Mouse (Mus musculus): ENCODE data around the gene Zfp61.

The Zfp61 gene

DNA sequence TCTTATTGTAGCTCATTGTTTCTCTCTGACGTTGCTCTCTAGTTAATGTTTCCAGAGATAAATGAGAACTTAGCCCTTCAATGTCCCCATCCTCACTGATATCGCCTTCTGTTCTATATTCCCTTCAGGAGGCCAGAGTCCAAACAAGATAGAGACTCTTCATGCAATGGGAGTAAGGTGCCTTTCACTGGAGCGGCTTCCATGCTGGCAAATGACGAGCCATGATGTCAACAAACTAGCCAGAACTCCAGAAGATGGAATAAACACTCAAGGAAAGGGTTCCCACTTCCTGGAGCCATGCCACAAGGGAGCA, 41.1 kb downstream of the Zfp61 start:
- no peak for DNase-seq (ENCODE audit: low read depth, low spot score)

DNA sequence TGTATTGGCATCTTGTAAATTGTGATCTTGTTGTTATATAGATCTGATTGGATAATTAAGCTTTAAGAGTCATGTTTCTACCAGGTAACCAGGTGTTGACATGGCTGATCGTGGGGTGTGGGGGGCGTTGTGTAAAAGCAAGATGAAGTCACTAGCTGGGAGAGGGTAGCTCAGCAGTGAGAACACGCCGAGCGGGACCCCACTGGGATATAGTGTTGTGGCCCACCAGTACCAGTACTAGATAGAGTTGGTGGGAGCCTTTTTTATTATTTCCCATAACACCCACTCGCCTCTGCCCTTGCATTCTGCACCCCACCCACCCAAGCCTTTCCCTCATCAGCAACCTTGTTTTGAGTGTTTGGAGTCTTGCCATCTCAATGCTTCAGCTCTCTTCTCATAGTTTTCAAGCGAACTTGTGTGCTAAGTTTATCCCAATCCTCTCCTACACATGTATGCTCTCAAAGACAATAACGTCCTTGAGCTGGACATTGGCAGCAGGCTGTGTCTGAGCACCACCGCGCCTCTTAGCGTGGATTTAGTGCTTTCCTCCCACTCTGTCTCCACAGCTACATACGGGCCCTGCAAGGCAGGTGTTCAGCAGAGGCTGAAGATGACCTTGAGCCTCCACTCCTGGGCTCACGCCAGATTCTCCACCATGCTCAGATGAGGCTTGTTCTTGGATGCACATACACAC, 41.6 kb downstream of the Zfp61 start:
- no peak for DNase-seq (ENCODE audit: low read depth, low spot score)

DNA sequence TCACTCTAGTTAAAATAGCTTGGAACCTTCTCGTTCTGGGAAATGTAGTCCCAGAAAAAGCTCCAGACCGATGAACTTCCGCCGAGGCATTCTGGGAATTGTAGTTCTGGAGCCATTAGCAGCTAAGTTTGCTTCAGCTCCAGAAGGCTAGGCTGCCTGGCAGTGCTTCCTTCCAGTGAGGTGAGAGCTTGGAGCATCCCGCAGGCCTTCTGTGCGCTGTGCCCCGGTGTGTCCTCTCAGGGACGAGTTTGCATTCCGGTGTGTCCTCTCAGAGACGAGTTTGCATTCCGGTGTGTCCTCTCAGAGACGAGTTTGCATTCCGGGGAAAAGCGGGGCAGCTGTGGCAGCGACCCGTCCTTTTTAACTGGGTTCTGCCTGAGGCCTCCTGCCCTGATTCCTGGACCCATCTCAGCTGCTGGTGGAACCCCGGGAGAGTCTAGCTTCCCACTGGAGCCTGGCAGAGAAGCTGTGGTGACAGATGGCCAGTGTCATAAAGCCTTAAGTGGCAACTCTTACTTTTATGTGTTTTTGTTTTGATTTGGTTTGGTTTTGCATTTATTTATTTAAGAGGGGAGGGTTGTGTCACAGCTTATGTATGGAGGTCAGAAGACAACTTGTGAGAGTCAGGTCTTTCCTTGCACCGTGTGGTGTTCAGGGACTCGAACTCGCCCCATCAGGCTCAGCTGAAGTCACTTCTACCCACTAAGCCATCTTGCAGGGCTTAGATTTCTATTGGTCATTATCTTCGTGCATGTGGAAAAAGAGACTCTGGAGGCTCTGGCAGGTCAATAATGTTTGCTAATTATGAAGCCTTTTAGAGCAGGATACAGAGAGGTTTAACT, 46.2 kb downstream of the Zfp61 start, which contains the start of gene Zfp108:
Zfp108 (plus strand) TSS at position 162 of the 842 bp plus-strand sequence.
- DNase-seq (ENCODE audit: low read depth, low spot score) = no peak

DNA sequence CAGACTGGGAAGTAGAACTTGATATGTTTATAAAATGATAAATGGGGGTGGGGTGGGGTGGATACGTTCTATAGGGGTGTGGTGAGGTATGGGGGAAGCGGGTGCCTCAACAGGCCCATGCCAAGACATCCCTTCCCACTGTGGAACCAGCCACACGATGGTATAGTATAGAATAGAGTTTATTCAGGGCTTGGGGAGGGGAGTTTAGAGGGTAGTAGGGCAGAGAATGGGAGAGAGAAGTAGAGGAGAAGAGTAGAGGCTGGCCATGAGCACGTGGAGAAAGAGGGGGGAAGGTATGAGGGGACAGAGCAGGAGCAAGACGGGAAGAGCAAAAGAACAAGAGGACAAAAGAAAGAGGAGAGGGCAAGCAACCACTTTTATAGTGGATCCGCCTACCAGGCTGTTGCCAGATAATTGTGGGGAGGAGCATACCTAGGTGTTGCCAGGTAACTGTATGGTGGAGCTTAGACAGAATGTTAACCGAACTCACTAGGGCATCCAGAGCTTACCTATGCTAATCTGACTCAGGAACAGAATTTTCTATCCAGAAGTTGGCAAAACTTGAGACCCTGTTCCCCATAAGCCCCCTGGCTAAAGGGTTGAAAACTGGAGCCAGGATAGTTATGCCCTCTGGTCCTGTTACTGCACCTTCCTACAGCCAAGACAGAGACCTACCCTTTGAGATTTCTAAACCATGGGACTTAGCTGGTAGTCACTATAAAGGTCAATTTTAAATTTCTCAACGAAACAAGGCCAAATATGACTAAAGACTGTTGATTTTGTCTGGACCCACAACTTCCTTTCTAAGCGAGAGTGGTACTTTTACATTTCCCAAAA, 47.0 kb downstream of the Zfp61 start:
- no peak for DNase-seq (ENCODE audit: low read depth, low spot score)
